Mouse (Mus musculus) spleen, adult 12 weeks (tissue): Measurements from ENCODE around the gene Ptprn2.

Experiments
- DNase-seq: peaks from one replicate; pipeline ENCODE4 v3.0.0; 2022; ENCODE audit warnings: low spot score

The Ptprn2 gene

GRCm38 (mm10) chr12:117214919-117215318, 729.4 kb downstream of the Ptprn2 start:
- no peak for DNase-seq

- no peak for DNase-seq
Measured at GRCm38 (mm10) chr12:117221909-117222308, 736.4 kb downstream of the Ptprn2 start.

- DNase-seq: no peak
Measured at GRCm38 (mm10) chr12:117224036-117224435, 738.5 kb downstream of the Ptprn2 start.

GRCm38 (mm10) chr12:117227236-117227635, 741.7 kb downstream of the Ptprn2 start:
- DNase-seq: no peak

- no peak for DNase-seq
Measured at GRCm38 (mm10) chr12:117229442-117229841, 743.9 kb downstream of the Ptprn2 start.

- DNase-seq: no peak
Measured at GRCm38 (mm10) chr12:117230282-117230681, 744.8 kb downstream of the Ptprn2 start.

- no peak for DNase-seq
Measured at GRCm38 (mm10) chr12:117231850-117232249, 746.3 kb downstream of the Ptprn2 start.

GRCm38 (mm10) chr12:117235114-117235513, 749.6 kb downstream of the Ptprn2 start:
- no peak for DNase-seq

GRCm38 (mm10) chr12:117236020-117236734, 750.7 kb downstream of the Ptprn2 start:
- no peak for DNase-seq

GRCm38 (mm10) chr12:117236981-117237380, 751.5 kb downstream of the Ptprn2 start:
- DNase-seq: no peak

GRCm38 (mm10) chr12:117239927-117240715, 754.6 kb downstream of the Ptprn2 start:
- DNase-seq: no peak

GRCm38 (mm10) chr12:117242181-117242580, 756.7 kb downstream of the Ptprn2 start:
- DNase-seq: no peak

GRCm38 (mm10) chr12:117245885-117246478, 760.5 kb downstream of the Ptprn2 start:
- DNase-seq: no peak

- no peak for DNase-seq
Measured at GRCm38 (mm10) chr12:117250465-117250864, 764.9 kb downstream of the Ptprn2 start.

- DNase-seq: no peak
Measured at GRCm38 (mm10) chr12:117251663-117252425, 766.3 kb downstream of the Ptprn2 start.

- no peak for DNase-seq
Measured at GRCm38 (mm10) chr12:117252426-117252779, 766.9 kb downstream of the Ptprn2 start.

- DNase-seq: no peak
Measured at GRCm38 (mm10) chr12:117254356-117254755, 768.8 kb downstream of the Ptprn2 start.

- no peak for DNase-seq
Measured at GRCm38 (mm10) chr12:117255325-117255724, 769.8 kb downstream of the Ptprn2 start.

- DNase-seq: no peak
Measured at GRCm38 (mm10) chr12:117255776-117256342, 770.3 kb downstream of the Ptprn2 start.

- DNase-seq: no peak
Measured at GRCm38 (mm10) chr12:117256849-117257204, 771.3 kb downstream of the Ptprn2 start.

GRCm38 (mm10) chr12:117257205-117257920, 771.8 kb downstream of the Ptprn2 start:
- no peak for DNase-seq
